20 mouse cellular contexts compared by ENCODE assay signal in the genomic region with DNA sequence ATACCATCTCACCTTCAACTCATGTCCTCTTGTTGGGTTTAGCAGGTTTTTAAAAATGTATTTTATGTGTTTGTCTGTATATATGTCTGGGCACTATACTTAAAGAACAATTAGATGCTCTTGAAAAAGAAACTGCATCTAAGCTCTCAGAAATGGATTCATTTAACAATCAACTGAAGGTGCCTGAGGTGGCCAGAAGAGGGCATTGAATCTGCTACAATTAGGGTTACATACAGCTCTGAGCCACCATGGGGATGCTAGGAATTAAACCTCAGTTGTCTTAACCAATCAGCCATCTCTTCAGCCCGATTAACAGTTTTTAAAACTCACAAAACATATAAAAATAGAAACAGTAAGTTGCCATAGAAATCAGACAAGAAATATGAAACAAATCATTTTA. TPM values are rescaled to one million over a fixed set of nuclear protein-coding genes. Genes with fewer than 3 reads are reported as not detected.
DNase-seq lines count a peak whose midpoint lies in the region; ATAC-seq and TF ChIP-seq lines count a peak whose summit lies in the region.
"Had no signal": no experiment of that assay in that cellular context is flagged by ENCODE, and none has a peak within 500 bp of the region (broad histone marks: within the 10 kb centered on the region; RNA-seq: fewer than 3 reads in every experiment).

No protein-coding gene starts in this region.

- peak; percentile 44 for TF ChIP-seq CTCF in heart, adult 2 months (IDR thresholded peaks at IDR 0.05)
- TF ChIP-seq CTCF in lung, postnatal 0 days (IDR thresholded peaks at IDR 0.05) = peak; percentile 41

- H3K9ac ChIP-seq in heart, adult 2 months (ENCODE audit: low read depth, low read length) = no peak overlapping the region
- H3K9ac ChIP-seq in lung, postnatal 0 days (replicated peaks; ENCODE audit: low read depth) = no peak overlapping the region
- no peak overlapping the region for H3K9ac ChIP-seq in neural tube, embryonic 15.5 days (replicated peaks)
- no peak overlapping the region for H3K9ac ChIP-seq in kidney, embryonic 16.5 days (replicated peaks; ENCODE audit: low read length)
- H3K9ac ChIP-seq: heart, embryonic 13.5 days; limb, embryonic 13.5 days; lung, embryonic 15.5 days had no signal

- DNase-seq in heart, adult 2 months = no peak
- DNase-seq in heart, postnatal 4 days = no peak
- DNase-seq in lung, postnatal 0 days (ENCODE audit: low spot score) = no peak
- no peak for DNase-seq in lung, postnatal 14 days
- peak; percentile 15 for DNase-seq in ES-CJ7 (ENCODE audit: low read depth, low spot score)
- peak; percentile 22 for DNase-seq in naive thymus-derived CD4-positive, alpha-beta T cell, adult 2 months (ENCODE audit: low read depth)
- DNase-seq: adrenal gland, postnatal 10 days; cerebellum, adult 2 months had no signal

- no peaks in the 10 kb centered on the region for H3K79me2 ChIP-seq in heart, adult 2 months (replicated peaks; ENCODE audit: control insufficient read depth, insufficient read depth, low read length)

- H3K27me3 ChIP-seq in heart, adult 2 months (ENCODE audit: control insufficient read depth, insufficient read depth, low read length) = no peaks in the 10 kb centered on the region
- H3K27me3 ChIP-seq in lung, postnatal 0 days (replicated peaks; ENCODE audit: insufficient read depth, low read length) = no peaks in the 10 kb centered on the region
- no peaks in the 10 kb centered on the region for H3K27me3 ChIP-seq in neural tube, embryonic 15.5 days (replicated peaks)
- H3K27me3 ChIP-seq in kidney, embryonic 16.5 days (ENCODE audit: insufficient read depth, low read length) = no peaks in the 10 kb centered on the region
- H3K27me3 ChIP-seq: heart, embryonic 13.5 days; limb, embryonic 13.5 days; lung, embryonic 15.5 days had no signal

- no peak overlapping the region for H3K4me2 ChIP-seq in lung, postnatal 0 days (replicated peaks; ENCODE audit: low read depth, low read length)
- no peak overlapping the region for H3K4me2 ChIP-seq in neural tube, embryonic 15.5 days
- H3K4me2 ChIP-seq in kidney, embryonic 16.5 days (replicated peaks; ENCODE audit: low read depth, low read length) = no peak overlapping the region
- H3K4me2 ChIP-seq: heart, embryonic 13.5 days; limb, embryonic 13.5 days; lung, embryonic 15.5 days had no signal

- 91% methylated on average over 1 of the region's 1 CpGs for WGBS in heart, adult 2 months
- WGBS in lung, postnatal 0 days = 93% methylated on average over 1 of the region's 1 CpGs
- 97% methylated on average over 1 of the region's 1 CpGs for WGBS in neural tube, embryonic 15.5 days
- 97% methylated on average over 1 of the region's 1 CpGs for WGBS in kidney, embryonic 16.5 days

- H3K27ac ChIP-seq in heart, adult 2 months = no peak overlapping the region
- H3K27ac ChIP-seq in lung, postnatal 0 days (ENCODE audit: low read length) = no peak overlapping the region
- H3K27ac ChIP-seq in neural tube, embryonic 15.5 days (replicated peaks) = no peak overlapping the region
- H3K27ac ChIP-seq in kidney, embryonic 16.5 days (ENCODE audit: low read length) = no peak overlapping the region
- H3K27ac ChIP-seq: forebrain, embryonic 10.5 days; heart, embryonic 13.5 days; limb, embryonic 13.5 days; lung, embryonic 15.5 days had no signal

- intact Hi-C loops in heart, adult 2 months (cut with DNase I) = no loop called here

- no peak for ATAC-seq in lung, postnatal 0 days
- ATAC-seq in neural tube, embryonic 15.5 days (ENCODE audit: low FRiP score) = no peak
- ATAC-seq in kidney, embryonic 16.5 days (ENCODE audit: low FRiP score, low TSS enrichment) = no peak

- no peak overlapping the region for H3K4me3 ChIP-seq in heart, adult 2 months
- H3K4me3 ChIP-seq in lung, postnatal 0 days (ENCODE audit: low read depth, low read length) = no peak overlapping the region
- H3K4me3 ChIP-seq in neural tube, embryonic 15.5 days (replicated peaks) = no peak overlapping the region
- no peak overlapping the region for H3K4me3 ChIP-seq in kidney, embryonic 16.5 days (ENCODE audit: low read length)
- H3K4me3 ChIP-seq: forebrain, embryonic 10.5 days; heart, embryonic 13.5 days; limb, embryonic 13.5 days; lung, embryonic 15.5 days had no signal

- H3K9me3 ChIP-seq in lung, postnatal 0 days (ENCODE audit: low read length) = no peaks in the 10 kb centered on the region
- H3K9me3 ChIP-seq in neural tube, embryonic 15.5 days (replicated peaks) = no peaks in the 10 kb centered on the region
- H3K9me3 ChIP-seq in kidney, embryonic 16.5 days (ENCODE audit: low read length) = no peaks in the 10 kb centered on the region
- H3K9me3 ChIP-seq: forebrain, embryonic 10.5 days; heart, embryonic 13.5 days; limb, embryonic 13.5 days; lung, embryonic 15.5 days had no signal

- no peaks in the 10 kb centered on the region for H3K4me1 ChIP-seq in heart, adult 2 months (ENCODE audit: control insufficient read depth, insufficient read depth, low read length)
- H3K4me1 ChIP-seq in lung, postnatal 0 days (ENCODE audit: insufficient read depth, low read depth, low read length) = no peaks in the 10 kb centered on the region
- no peaks in the 10 kb centered on the region for H3K4me1 ChIP-seq in neural tube, embryonic 15.5 days
- no peaks in the 10 kb centered on the region for H3K4me1 ChIP-seq in kidney, embryonic 16.5 days (ENCODE audit: insufficient read depth, low read length)
- H3K4me1 ChIP-seq: forebrain, embryonic 10.5 days; heart, embryonic 13.5 days; limb, embryonic 13.5 days; lung, embryonic 15.5 days had no signal

- no peak for TF ChIP-seq EP300 in heart, adult 2 months (IDR thresholded peaks at IDR 0.05; ENCODE audit: insufficient read depth, low read depth, low read length)
- no peak for TF ChIP-seq EP300 in lung, postnatal 0 days (IDR thresholded peaks at IDR 0.05)

- TF ChIP-seq POLR2A in heart, adult 2 months (IDR thresholded peaks at IDR 0.05; ENCODE audit: insufficient read depth, low read depth, low read length) = no peak

- no peaks in the 10 kb centered on the region; the same call in 1 of the 2 replicates for H3K36me3 ChIP-seq in heart, adult 2 months (ENCODE audit: control insufficient read depth, insufficient read depth, low read length)
- peaks cover 21% of the 10 kb centered on the region for H3K36me3 ChIP-seq in lung, postnatal 0 days (ENCODE audit: insufficient read depth, low read length)
- H3K36me3 ChIP-seq in neural tube, embryonic 15.5 days = peaks cover 54% of the 10 kb centered on the region
- H3K36me3 ChIP-seq in kidney, embryonic 16.5 days (ENCODE audit: insufficient read depth, low read length) = peaks cover 45% of the 10 kb centered on the region

RNA-seq across cellular contexts. Expression of gene Gm3625, which starts 45.7 kb away (rescaled TPM):
- total RNA-seq in heart, adult 2 months (2021) = not detected
- not detected in 2 replicates for polyA plus RNA-seq in heart, adult 2 months (2012; rRNA removed)
- not detected for total RNA-seq in heart, postnatal 4 days (2021)
- not detected in 2 replicates for polyA plus RNA-seq in lung, postnatal 0 days (2015; fragmentation: Nextera tagmentation; extraction: Ambion mirVana)
- not detected in 2 replicates for polyA plus RNA-seq in neural tube, embryonic 15.5 days (2015; fragmentation: Nextera tagmentation; extraction: Ambion mirVana)
- polyA plus RNA-seq in kidney, embryonic 16.5 days (2015; fragmentation: Nextera tagmentation; extraction: Ambion mirVana) = not detected in 2 replicates
- total RNA-seq: adrenal gland, postnatal 10 days; hematopoietic stem cell, adult 5-6 weeks had no signal
- polyA plus RNA-seq: cerebellum, adult 2 months; embryonic facial prominence, embryonic 14.5 days; forebrain, embryonic 10.5 days; gonadal fat pad, adult 2 months; heart, embryonic 13.5 days; intestine, embryonic 14.5 days; large intestine, adult 2 months; limb, embryonic 13.5 days; lung, embryonic 15.5 days; spleen, adult 2 months had no signal

RNA-seq across cellular contexts. Expression of gene Itsn2, which starts 46.0 kb away (rescaled TPM):
- 10 to 100 TPM; 40.8 to 41.9 TPM for total RNA-seq in heart, adult 2 months (2021)
- 20.5 and 48.8 TPM in 2 replicates for polyA plus RNA-seq in heart, adult 2 months (2012; rRNA removed)
- total RNA-seq in heart, postnatal 4 days (2021) = 10 to 100 TPM; 54.0 to 54.8 TPM
- 37.1 and 41.1 TPM in 2 replicates for polyA plus RNA-seq in lung, postnatal 0 days (2015; fragmentation: Nextera tagmentation; extraction: Ambion mirVana)
- polyA plus RNA-seq in neural tube, embryonic 15.5 days (2015; fragmentation: Nextera tagmentation; extraction: Ambion mirVana) = 22.4 and 25.1 TPM in 2 replicates
- polyA plus RNA-seq in kidney, embryonic 16.5 days (2015; fragmentation: Nextera tagmentation; extraction: Ambion mirVana) = 33.3 and 37.2 TPM in 2 replicates

Comparison
In these comparisons a context has a peak if more than half of its experiments do, and no peak if none do; other contexts are left out.
1. DNase-seq: peak in ES-CJ7 (single experiment) and naive thymus-derived CD4-positive, alpha-beta T cell, adult 2 months (single experiment); none in heart, adult 2 months (0 of 2), heart, postnatal 4 days (single experiment), lung, postnatal 0 days (single experiment) and lung, postnatal 14 days (single experiment).